Mouse (Mus musculus) liver, embryonic 16.5 days (tissue): ENCODE data around the gene Olfr223. TPM values are rescaled to one million over a fixed set of nuclear protein-coding genes. Genes with fewer than 3 reads are reported as not detected.
A peak's percentile ranks its signal among the peaks of the same experiment; 100 is the strongest.

Experiments
- ATAC-seq: fragments of 200-750 bp; cut with Nextera tagmentation; 2 replicates; pipeline ENCODE4 v1.8.0; 2017; ENCODE audit warnings: low read depth, mild to moderate bottlenecking, moderate number of reproducible peaks, moderate library complexity
- H3K27ac ChIP-seq: fragments of 300-500 bp; sonication (generic); 2 replicates; pipeline ENCODE4 v1.5.1; 2014; ENCODE audit warnings: mild to moderate bottlenecking, low read length
- H3K27me3 ChIP-seq: fragments of 300-500 bp; sonication (generic); 2 replicates; pipeline ENCODE4 v1.6.1; 2014; ENCODE audit warnings: low read depth, low read length, mixed read lengths; ENCODE audit not compliant: control insufficient read depth, insufficient read depth
- H3K36me3 ChIP-seq: fragments of 300-500 bp; sonication (generic); 2 replicates; pipeline ENCODE4 v1.6.1; 2014; ENCODE audit warnings: mild to moderate bottlenecking; ENCODE audit not compliant: control insufficient read depth, insufficient read depth
- H3K4me1 ChIP-seq: fragments of 300-500 bp; sonication (generic); 2 replicates; pipeline ENCODE4 v1.6.1; 2014; ENCODE audit warnings: low read depth, low read length, mixed read lengths; ENCODE audit not compliant: control insufficient read depth
- H3K4me2 ChIP-seq: fragments of 300-500 bp; sonication (generic); 2 replicates; pipeline ENCODE4 v1.6.1; 2014; ENCODE audit warnings: low read depth, low read length, mixed read lengths
- H3K4me3 ChIP-seq: fragments of 300-500 bp; sonication (generic); 2 replicates; pipeline ENCODE4 v1.5.1; 2014; ENCODE audit warnings: low read depth, mild to moderate bottlenecking, low read length
- H3K9ac ChIP-seq: fragments of 300-500 bp; sonication (generic); 2 replicates; pipeline ENCODE4 v1.6.1; 2014; ENCODE audit warnings: low read depth, low read length
- H3K9me3 ChIP-seq: fragments of 300-500 bp; sonication (generic); replicated peaks from 2 replicates; pipeline ENCODE4 v1.6.1; 2016; ENCODE audit warnings: low read length; ENCODE audit not compliant: control insufficient read depth
- WGBS: fragments of 180-500 bp; shearing (Covaris S2); extraction: QIAGEN DNeasy Blood & Tissue Kit; methylation state at CpG from one replicate; pipeline ENCODE4 v1.1.7; 2014; ENCODE audit not compliant: insufficient replicate concordance; 5-methylcytosine and 5-hydroxymethylcytosine counted together
- polyA plus RNA-seq: library from polyadenylated mRNA; unstranded; fragments of >200 nt; fragmentation: Nextera tagmentation; extraction: Ambion mirVana; gene quantifications from 2 replicates; pipeline ENCODE4 v1.2.1, GENCODE M21; 2015

Gene Olfr223
- polyA plus RNA-seq, 1 experiment from 2014 or later, result not detected

DNA sequence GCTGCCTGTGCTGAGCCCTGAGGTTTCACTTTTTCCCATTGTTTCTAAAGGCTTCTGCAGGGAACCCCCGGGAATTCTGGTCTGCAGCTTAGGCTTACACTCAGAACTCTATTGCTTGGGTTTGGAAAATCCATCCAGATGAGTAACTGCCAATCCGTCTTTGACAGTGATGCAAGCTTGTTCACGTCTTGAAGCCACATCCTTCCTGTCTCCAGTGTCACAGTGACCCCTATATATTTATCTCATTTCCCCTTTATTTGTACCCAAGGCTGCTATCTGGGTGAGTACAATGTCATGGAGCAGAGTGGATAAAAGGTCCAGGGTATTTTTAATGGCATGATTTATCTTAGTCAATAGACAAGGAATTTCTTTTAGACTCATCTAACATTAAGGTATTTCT lies 51.8 kb downstream of the Olfr223 start, which contains the start of gene Nlrp3:
Nlrp3 (plus strand) TSS at position 245 of the 400 bp plus-strand sequence.
- 0 out of 2 replicates have a peak within 1 kb of the TSS, but pooled peaks have one; percentile 8 for H3K4me2 ChIP-seq
- H3K4me1 ChIP-seq, result peaks cover 9% of the 10 kb centered on the region
- no peaks in the 10 kb centered on the region for H3K9me3 ChIP-seq
- H3K27ac ChIP-seq, result no peak within 1 kb of the TSS
- no peak for ATAC-seq
- no peak within 1 kb of the TSS for H3K4me3 ChIP-seq
- H3K27me3 ChIP-seq, result no peaks in the 10 kb centered on the region
- no peak within 1 kb of the TSS for H3K9ac ChIP-seq
- 13% methylated on average over 3 of the region's 3 CpGs for WGBS
- no peaks in the 10 kb centered on the region for H3K36me3 ChIP-seq

DNA sequence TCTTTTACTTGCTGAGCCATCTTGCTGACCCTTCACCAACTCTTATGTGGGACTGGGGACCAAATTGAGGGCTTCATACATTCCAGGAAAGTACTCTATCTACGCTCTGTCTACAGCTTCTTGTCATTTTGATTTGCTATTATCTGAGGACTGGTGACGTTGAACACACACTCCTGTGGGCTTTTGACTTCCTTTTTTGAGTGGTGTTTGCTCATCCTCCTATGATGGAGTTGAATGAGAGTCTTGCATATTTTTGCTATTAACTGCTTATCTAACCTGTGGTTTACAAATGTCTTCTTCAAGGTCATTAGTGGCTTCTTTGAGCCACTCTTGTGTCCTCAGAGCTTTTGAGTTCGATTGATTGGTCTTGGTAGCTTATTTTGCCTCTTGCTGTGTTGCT lies 53.0 kb downstream of the Olfr223 start:
- Histone ChIP-seq H3K9me3 (no peaks in the 10 kb centered on the region), H3K4me2 (no peak overlapping the region), H3K9ac (no peak overlapping the region), H3K27me3 (no peaks in the 10 kb centered on the region), H3K4me3 (no peak overlapping the region), H3K27ac (no peak overlapping the region), H3K4me1 (peaks cover 9% of the 10 kb centered on the region), H3K36me3 (no peaks in the 10 kb centered on the region)
- 30% methylated on average over 3 of the region's 3 CpGs for WGBS
- no peak for ATAC-seq

Other genes with a start within 250 kb of the Olfr223 start
- not detected in 2 replicates for gene Prss38, start 217.6 kb downstream of the Olfr223 start, polyA plus RNA-seq
- gene Jmjd4, start 143.2 kb downstream of the Olfr223 start, polyA plus RNA-seq, result 3.4 and 3.7 TPM in 2 replicates
- 26.3 and 28.7 TPM in 2 replicates for gene Snap47, start 142.1 kb downstream of the Olfr223 start, polyA plus RNA-seq
- gene Zfp867, start 120.8 kb downstream of the Olfr223 start, polyA plus RNA-seq, result 1.0 and 1.4 TPM in 2 replicates
- 4.5 and 4.8 TPM in 2 replicates for gene Zkscan17, start 66.5 kb downstream of the Olfr223 start, polyA plus RNA-seq
- 0.63 and 0.89 TPM in 2 replicates for gene Nlrp3, start 51.7 kb downstream of the Olfr223 start, polyA plus RNA-seq
- not detected in 2 replicates for gene Olfr222, start 17.1 kb downstream of the Olfr223 start, polyA plus RNA-seq
- 5.7 and 6.6 TPM in 2 replicates for gene Mprip, start 68.0 kb upstream of the Olfr223 start, polyA plus RNA-seq
- gene Pld6, start 194.4 kb upstream of the Olfr223 start, polyA plus RNA-seq, result 2.1 and 2.5 TPM in 2 replicates
- 15.3 and 19.3 TPM in 2 replicates for gene Flcn, start 216.7 kb upstream of the Olfr223 start, polyA plus RNA-seq
- gene Nt5m, start 246.2 kb upstream of the Olfr223 start, polyA plus RNA-seq, result 12.8 and 15.2 TPM in 2 replicates
- gene Cops3, start 246.5 kb upstream of the Olfr223 start, polyA plus RNA-seq, result 81.3 and 84.8 TPM in 2 replicates